In genomic region chr10:103000902-103001301, GRCm38 (mm10) we compare ENCODE assay signal across 25 mouse cellular contexts. TPM values are rescaled to one million over a fixed set of nuclear protein-coding genes. Genes with fewer than 3 reads are reported as not detected.
DNase-seq lines count a peak whose midpoint lies in the region; ATAC-seq lines count a peak whose summit lies in the region.
"Had no signal": no experiment of that assay in that cellular context is flagged by ENCODE, and none has a peak within 500 bp of the region (broad histone marks: within the 10 kb centered on the region; RNA-seq: fewer than 3 reads in every experiment).

No protein-coding gene starts in this region.

- 14% methylated on average over 8 of the region's 8 CpGs for WGBS in heart, embryonic 12.5 days
- WGBS in heart, embryonic 11.5 days (ENCODE audit: insufficient replicate concordance), result 19% methylated on average over 8 of the region's 8 CpGs
- 31% methylated on average over 8 of the region's 8 CpGs for WGBS in neural tube, embryonic 15.5 days
- WGBS in limb, embryonic 10.5 days, result 8% methylated on average over 8 of the region's 8 CpGs
- WGBS in liver, embryonic 11.5 days, result 27% methylated on average over 8 of the region's 8 CpGs
- 73% methylated on average over 8 of the region's 8 CpGs for WGBS in midbrain, embryonic 15.5 days

- 0 out of 2 replicates have a peak overlapping the region, but pooled peaks have one; percentile 8 for H3K4me2 ChIP-seq in heart, embryonic 12.5 days
- H3K4me2 ChIP-seq in heart, embryonic 11.5 days, result no peak overlapping the region
- peak overlapping the region; percentile 22 for H3K4me2 ChIP-seq in neural tube, embryonic 15.5 days
- H3K4me2 ChIP-seq in liver, embryonic 11.5 days, result no peak overlapping the region
- no peak overlapping the region for H3K4me2 ChIP-seq in midbrain, embryonic 15.5 days
- H3K4me2 ChIP-seq: stomach, embryonic 15.5 days had no signal

- no peak overlapping the region for H3K9ac ChIP-seq in heart, embryonic 12.5 days
- no peak overlapping the region for H3K9ac ChIP-seq in heart, embryonic 11.5 days (ENCODE audit: low read depth, low read length)
- no peak overlapping the region for H3K9ac ChIP-seq in neural tube, embryonic 15.5 days (replicated peaks)
- no peak overlapping the region for H3K9ac ChIP-seq in liver, embryonic 11.5 days (ENCODE audit: low read depth, low read length)
- no peak overlapping the region for H3K9ac ChIP-seq in midbrain, embryonic 15.5 days
- H3K9ac ChIP-seq: stomach, embryonic 15.5 days had no signal

- H3K27me3 ChIP-seq in heart, embryonic 12.5 days (replicated peaks), result no peaks in the 10 kb centered on the region
- no peaks in the 10 kb centered on the region for H3K27me3 ChIP-seq in heart, embryonic 11.5 days (ENCODE audit: control insufficient read depth, insufficient read depth, low read length)
- no peaks in the 10 kb centered on the region for H3K27me3 ChIP-seq in neural tube, embryonic 15.5 days (replicated peaks)
- no peaks in the 10 kb centered on the region for H3K27me3 ChIP-seq in limb, embryonic 10.5 days (ENCODE audit: low read depth, poor library complexity, severe bottlenecking)
- H3K27me3 ChIP-seq in liver, embryonic 11.5 days (replicated peaks; ENCODE audit: control insufficient read depth, insufficient read depth, low read length), result no peaks in the 10 kb centered on the region
- H3K27me3 ChIP-seq in midbrain, embryonic 15.5 days (replicated peaks), result no peaks in the 10 kb centered on the region

- no peaks in the 10 kb centered on the region for H3K36me3 ChIP-seq in heart, embryonic 12.5 days
- H3K36me3 ChIP-seq in heart, embryonic 11.5 days (ENCODE audit: control insufficient read depth, insufficient read depth, low read length), result no peaks in the 10 kb centered on the region
- no peaks in the 10 kb centered on the region for H3K36me3 ChIP-seq in neural tube, embryonic 15.5 days
- no peaks in the 10 kb centered on the region for H3K36me3 ChIP-seq in limb, embryonic 10.5 days
- H3K36me3 ChIP-seq in liver, embryonic 11.5 days (ENCODE audit: control insufficient read depth, insufficient read depth, low read length), result no peaks in the 10 kb centered on the region
- H3K36me3 ChIP-seq in midbrain, embryonic 15.5 days (replicated peaks), result no peaks in the 10 kb centered on the region
- H3K36me3 ChIP-seq: hindbrain, embryonic 10.5 days; stomach, embryonic 15.5 days had no signal

- H3K9me3 ChIP-seq in heart, embryonic 12.5 days (replicated peaks), result no peaks in the 10 kb centered on the region
- H3K9me3 ChIP-seq in heart, embryonic 11.5 days (replicated peaks; ENCODE audit: control insufficient read depth, low read length), result no peaks in the 10 kb centered on the region
- no peaks in the 10 kb centered on the region for H3K9me3 ChIP-seq in neural tube, embryonic 15.5 days (replicated peaks)
- H3K9me3 ChIP-seq in limb, embryonic 10.5 days (replicated peaks), result no peaks in the 10 kb centered on the region
- no peaks in the 10 kb centered on the region for H3K9me3 ChIP-seq in liver, embryonic 11.5 days (ENCODE audit: control insufficient read depth, low read length)
- H3K9me3 ChIP-seq in midbrain, embryonic 15.5 days, result no peaks in the 10 kb centered on the region
- H3K9me3 ChIP-seq: hindbrain, embryonic 10.5 days; stomach, embryonic 15.5 days had no signal

- DNase-seq in neural tube, embryonic 10.5 days (ENCODE audit: extremely low spot score, low spot score), result no peak
- DNase-seq in limb, embryonic 10.5 days (ENCODE audit: low spot score), result no peak
- DNase-seq in liver, embryonic 11.5 days (ENCODE audit: low spot score), result no peak
- no peak for DNase-seq in layer of hippocampus, adult 9-11 months
- DNase-seq: adrenal gland, adult 2 months; cerebellum, adult 9-11 months; gastrocnemius, postnatal 14 days; heart, adult 18-20 months; lung, adult 2 months; midbrain, embryonic 14.5 days; right cerebral cortex, postnatal 25 days; thymus, adult 18-20 months; thymus, postnatal 4 days had no signal

- no peak overlapping the region for H3K27ac ChIP-seq in heart, embryonic 12.5 days (ENCODE audit: poor library complexity, severe bottlenecking)
- H3K27ac ChIP-seq in heart, embryonic 11.5 days (ENCODE audit: low read depth, low read length), result no peak overlapping the region
- H3K27ac ChIP-seq in neural tube, embryonic 15.5 days (replicated peaks), result no peak overlapping the region
- H3K27ac ChIP-seq in limb, embryonic 10.5 days, result no peak overlapping the region
- no peak overlapping the region for H3K27ac ChIP-seq in liver, embryonic 11.5 days (ENCODE audit: low read depth, low read length)
- no peak overlapping the region for H3K27ac ChIP-seq in midbrain, embryonic 15.5 days
- H3K27ac ChIP-seq: hindbrain, embryonic 10.5 days; macrophage; stomach, embryonic 15.5 days had no signal

- no peak for ATAC-seq in heart, embryonic 12.5 days (ENCODE audit: insufficient number of reproducible peaks, low FRiP score)
- ATAC-seq in heart, embryonic 11.5 days (replicated peaks; ENCODE audit: insufficient number of reproducible peaks, low FRiP score, low TSS enrichment), result no peak
- no peak for ATAC-seq in neural tube, embryonic 15.5 days (ENCODE audit: low FRiP score)
- no peak for ATAC-seq in liver, embryonic 11.5 days (replicated peaks; ENCODE audit: low FRiP score)
- ATAC-seq in midbrain, embryonic 15.5 days (replicated peaks), result no peak
- ATAC-seq: forebrain, embryonic 14.5 days had no signal

- H3K4me1 ChIP-seq in heart, embryonic 12.5 days (replicated peaks), result no peaks in the 10 kb centered on the region
- no peaks in the 10 kb centered on the region for H3K4me1 ChIP-seq in heart, embryonic 11.5 days (ENCODE audit: control insufficient read depth, insufficient read depth, low read length)
- H3K4me1 ChIP-seq in neural tube, embryonic 15.5 days, result no peaks in the 10 kb centered on the region
- peaks cover 13% of the 10 kb centered on the region for H3K4me1 ChIP-seq in limb, embryonic 10.5 days
- no peaks in the 10 kb centered on the region for H3K4me1 ChIP-seq in liver, embryonic 11.5 days (replicated peaks; ENCODE audit: control insufficient read depth, insufficient read depth, low read length)
- H3K4me1 ChIP-seq in midbrain, embryonic 15.5 days, result no peaks in the 10 kb centered on the region
- H3K4me1 ChIP-seq: hindbrain, embryonic 10.5 days; stomach, embryonic 15.5 days had no signal

- no peak overlapping the region for H3K4me3 ChIP-seq in heart, embryonic 12.5 days
- no peak overlapping the region for H3K4me3 ChIP-seq in heart, embryonic 11.5 days (ENCODE audit: low read depth, low read length)
- no peak overlapping the region for H3K4me3 ChIP-seq in neural tube, embryonic 15.5 days (replicated peaks)
- peak overlapping the region; percentile 14 for H3K4me3 ChIP-seq in limb, embryonic 10.5 days
- no peak overlapping the region for H3K4me3 ChIP-seq in liver, embryonic 11.5 days (ENCODE audit: low read depth, low read length)
- no peak overlapping the region for H3K4me3 ChIP-seq in midbrain, embryonic 15.5 days
- H3K4me3 ChIP-seq: hindbrain, embryonic 10.5 days; myocyte; stomach, embryonic 15.5 days had no signal

RNA-seq across cellular contexts. Expression of gene Alx1, which starts 29.1 kb away (rescaled TPM):
- 0.46 and 1.1 TPM in 2 replicates for polyA plus RNA-seq in heart, embryonic 12.5 days (2016; fragmentation: Nextera tagmentation; extraction: Ambion mirVana)
- 3.6 TPM in 2 replicates for polyA plus RNA-seq in heart, embryonic 11.5 days (2014; fragmentation: Nextera tagmentation; extraction: Ambion mirVana)
- polyA plus RNA-seq in neural tube, embryonic 15.5 days (2015; fragmentation: Nextera tagmentation; extraction: Ambion mirVana), result 0.15 and 0.19 TPM in 2 replicates
- polyA plus RNA-seq in limb, embryonic 10.5 days (2016; fragmentation: Nextera tagmentation; extraction: Ambion mirVana), result 7.8 and 11.2 TPM in 2 replicates
- polyA plus RNA-seq in liver, embryonic 11.5 days (2014; fragmentation: Nextera tagmentation; extraction: Ambion mirVana), result 3.1 and 3.2 TPM in 2 replicates
- polyA plus RNA-seq in midbrain, embryonic 15.5 days (2015; fragmentation: Nextera tagmentation; extraction: Ambion mirVana), result 0.14 and 0.57 TPM in 2 replicates
- polyA plus RNA-seq: adrenal gland, adult 2 months; large intestine, adult 2 months; liver, adult 2 months; lung, adult 2 months; macrophage; midbrain, embryonic 14.5 days; spleen, adult 2 months had no signal

Comparison
In these comparisons a context has a peak if more than half of its experiments do, and no peak if none do; other contexts are left out.
1. H3K4me2 ChIP-seq: peak in heart, embryonic 12.5 days (single experiment) and neural tube, embryonic 15.5 days (single experiment); none in heart, embryonic 11.5 days (single experiment), liver, embryonic 11.5 days (single experiment) and midbrain, embryonic 15.5 days (single experiment).